Mouse (Mus musculus) frontal cortex, postnatal 14 days (tissue): ENCODE measurements around the gene Igsf6.
A peak's percentile ranks its signal among the peaks of the same experiment; 100 is the strongest.

Experiments used
- DNase-seq, 2 experiments: peaks; one replicate each; pipeline ENCODE4 v3.0.0; 2022; ENCODE audit warnings: low spot score in 2 of 2

The Igsf6 gene

DNA sequence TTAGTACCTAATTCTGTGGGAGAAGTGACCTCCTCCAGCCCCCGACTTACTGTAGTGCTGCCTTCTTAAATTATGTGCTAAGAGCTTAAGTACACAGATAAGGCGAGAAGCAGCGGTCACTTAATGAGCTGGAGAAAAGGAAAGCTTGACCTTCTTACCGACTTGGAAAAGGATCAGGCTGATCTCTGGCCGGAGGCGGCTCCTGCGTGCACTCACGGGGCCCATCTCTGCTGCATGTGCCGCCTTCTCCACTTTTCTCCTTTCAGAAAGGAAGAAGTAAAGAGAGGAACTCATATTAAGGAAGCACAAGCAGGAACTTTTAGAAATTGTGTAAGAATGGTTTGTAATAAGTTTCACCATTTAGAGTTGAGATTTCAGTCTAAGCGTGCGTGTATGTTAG, at the start of gene Igsf6:
Gene Igsf6 (minus strand): TSS at position 292 of the 400 bp plus-strand sequence.
- DNase-seq = no peak

DNA sequence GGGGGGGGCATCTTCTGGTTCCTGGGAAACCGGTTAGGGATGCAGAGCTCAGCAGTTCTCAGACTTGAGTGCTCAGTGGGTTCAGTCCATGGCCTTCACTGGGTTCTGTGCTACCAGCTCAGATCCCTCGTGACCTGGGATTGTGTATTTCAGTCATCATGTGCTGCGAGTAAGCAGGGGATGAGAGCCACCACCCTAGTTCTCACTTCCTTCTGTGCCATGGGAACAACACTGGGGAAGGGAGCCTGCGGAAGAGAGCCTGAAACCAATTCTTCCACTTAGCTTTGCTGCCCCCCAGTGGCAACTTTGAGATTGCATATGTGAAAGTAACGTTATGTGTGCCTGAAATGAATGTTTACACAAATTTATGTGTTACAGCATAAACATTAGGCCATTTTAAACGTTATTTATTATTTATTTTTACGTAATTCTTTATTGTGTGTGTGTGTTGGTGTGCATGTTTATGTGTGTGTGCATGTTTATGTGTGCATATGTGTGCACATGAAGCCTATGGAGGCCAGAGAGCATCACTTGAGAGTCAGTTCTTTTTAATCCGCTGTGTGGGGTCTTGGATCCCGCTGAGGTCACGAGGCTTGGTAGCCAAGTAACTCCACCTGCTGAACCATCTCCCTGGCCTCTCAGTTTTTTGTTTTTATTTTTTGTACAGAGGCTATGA, 45.9 kb upstream of the Igsf6 start:
- DNase-seq = peak; percentile 51 to 89

DNA sequence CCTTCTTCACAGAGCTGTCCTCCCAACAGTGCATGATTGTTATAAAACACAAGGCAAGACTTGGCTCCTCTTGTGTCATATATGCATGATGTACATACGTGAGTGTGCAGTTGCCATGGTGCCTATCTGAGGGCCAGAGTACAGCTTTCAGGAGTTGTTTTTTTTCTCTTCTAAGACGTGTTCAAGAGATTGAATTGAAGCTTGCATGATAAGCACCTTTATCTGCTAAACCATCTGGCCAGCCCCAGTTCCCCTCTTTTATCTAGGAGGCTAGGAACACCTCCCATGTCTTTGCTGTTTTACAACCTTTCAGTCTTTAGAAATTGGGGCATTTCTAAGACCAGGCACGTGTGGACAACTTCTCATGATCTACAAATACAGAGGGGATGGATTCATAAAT, 37.4 kb upstream of the Igsf6 start:
- DNase-seq = no peak

DNA sequence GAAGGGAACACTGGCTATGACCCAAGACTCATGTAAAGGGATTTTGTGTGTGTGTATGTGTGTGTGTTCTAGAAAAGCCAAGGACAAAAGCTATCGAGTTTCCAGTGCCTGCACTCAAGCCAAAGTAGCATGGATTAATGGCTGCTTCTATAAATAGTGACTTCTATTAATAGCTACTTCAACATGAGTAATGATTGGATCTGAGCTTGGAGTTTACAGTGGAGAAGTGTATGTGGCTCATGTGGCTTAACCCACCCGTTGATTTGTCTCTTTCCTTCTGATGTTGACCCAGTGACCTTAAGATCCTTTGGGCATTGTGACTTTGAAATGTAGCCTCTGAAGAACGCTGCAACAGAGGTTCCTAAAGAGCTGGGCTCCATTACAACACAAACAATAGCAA, 36.9 kb upstream of the Igsf6 start:
- no peak for DNase-seq

DNA sequence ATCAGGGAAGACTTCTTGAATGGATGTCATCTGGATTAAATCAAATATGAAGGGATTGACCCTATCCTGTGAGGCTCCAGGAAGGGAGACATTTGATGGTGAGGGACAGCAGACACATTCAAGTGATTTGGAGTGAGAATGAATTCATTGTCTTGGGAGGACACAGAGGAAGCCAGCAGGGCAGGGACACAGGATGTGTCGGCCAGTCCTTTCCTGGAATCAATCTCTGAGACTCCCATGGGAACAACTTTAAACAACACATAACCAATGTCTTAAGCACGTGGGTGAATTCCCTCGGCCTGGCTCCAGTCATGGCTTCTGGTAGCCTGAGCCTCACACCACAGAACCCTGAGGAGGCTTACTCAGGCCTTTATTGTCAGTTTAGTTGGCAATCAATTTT, 33.5 kb upstream of the Igsf6 start:
- no peak for DNase-seq

DNA sequence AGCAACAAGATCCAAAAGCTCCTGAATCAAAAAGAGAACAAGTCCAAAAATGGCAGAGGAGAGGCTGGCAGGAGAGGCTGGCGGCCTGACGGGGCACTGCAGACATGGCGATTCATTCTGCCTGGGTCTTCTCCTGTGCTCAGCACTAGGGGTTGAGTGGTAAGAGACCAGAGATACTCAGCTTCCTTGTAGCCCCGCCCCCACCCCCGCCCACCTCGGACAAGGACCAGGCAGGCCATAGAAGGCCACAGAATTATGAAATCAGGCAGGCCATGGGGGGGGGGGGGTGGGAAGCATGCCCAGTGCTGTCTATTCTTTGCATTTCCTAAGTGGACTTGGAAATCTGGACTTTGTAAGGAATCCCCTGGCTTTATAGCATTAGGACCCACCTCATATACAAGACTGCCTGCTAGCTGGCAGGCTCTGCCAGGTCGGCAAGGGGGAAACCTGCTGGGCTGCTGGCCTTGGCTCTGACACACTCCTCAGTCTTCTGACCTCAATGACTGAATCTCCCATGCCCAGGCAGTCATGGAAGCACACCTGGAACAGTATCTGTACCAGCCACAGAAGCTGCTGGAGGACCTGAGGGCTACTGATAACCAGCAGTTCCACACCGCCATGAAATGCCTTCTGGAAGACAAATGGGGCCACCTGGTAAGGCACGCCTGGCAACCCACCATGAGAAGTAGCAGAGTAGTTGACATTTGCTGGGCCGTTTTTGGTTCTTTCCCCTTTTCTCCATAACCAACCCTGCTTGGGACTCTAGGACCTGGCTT, 24.4 kb upstream of the Igsf6 start:
- DNase-seq = no peak

GRCm38 (mm10) chr7:121093026-121093425, 18.7 kb upstream of the Igsf6 start:
- DNase-seq = no peak

- no peak for DNase-seq
These were observed 16.4 kb upstream of the Igsf6 start for GRCm38 (mm10) chr7:121090748-121091147.

GRCm38 (mm10) chr7:121088745-121089144, 14.4 kb upstream of the Igsf6 start:
- no peak for DNase-seq

DNA sequence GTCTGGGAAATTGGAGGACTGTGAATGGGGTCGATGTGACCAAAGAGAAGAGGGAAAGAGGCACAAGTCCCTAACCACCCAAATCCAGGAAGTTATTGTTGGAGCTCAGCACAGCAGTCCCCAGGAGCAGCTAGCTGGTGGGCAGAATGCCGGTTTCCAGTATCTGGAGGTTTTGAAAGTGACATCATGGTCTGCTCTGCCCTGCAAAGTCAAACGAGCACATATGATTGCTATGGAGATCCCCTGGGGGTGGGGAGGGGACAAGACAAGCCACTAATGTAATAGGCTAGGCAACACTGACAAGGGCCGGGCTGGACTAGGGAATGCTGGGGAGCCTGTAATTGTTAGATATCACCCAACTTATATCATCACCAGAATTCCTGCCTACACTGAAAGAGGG, 11.1 kb upstream of the Igsf6 start:
- no peak for DNase-seq

DNA sequence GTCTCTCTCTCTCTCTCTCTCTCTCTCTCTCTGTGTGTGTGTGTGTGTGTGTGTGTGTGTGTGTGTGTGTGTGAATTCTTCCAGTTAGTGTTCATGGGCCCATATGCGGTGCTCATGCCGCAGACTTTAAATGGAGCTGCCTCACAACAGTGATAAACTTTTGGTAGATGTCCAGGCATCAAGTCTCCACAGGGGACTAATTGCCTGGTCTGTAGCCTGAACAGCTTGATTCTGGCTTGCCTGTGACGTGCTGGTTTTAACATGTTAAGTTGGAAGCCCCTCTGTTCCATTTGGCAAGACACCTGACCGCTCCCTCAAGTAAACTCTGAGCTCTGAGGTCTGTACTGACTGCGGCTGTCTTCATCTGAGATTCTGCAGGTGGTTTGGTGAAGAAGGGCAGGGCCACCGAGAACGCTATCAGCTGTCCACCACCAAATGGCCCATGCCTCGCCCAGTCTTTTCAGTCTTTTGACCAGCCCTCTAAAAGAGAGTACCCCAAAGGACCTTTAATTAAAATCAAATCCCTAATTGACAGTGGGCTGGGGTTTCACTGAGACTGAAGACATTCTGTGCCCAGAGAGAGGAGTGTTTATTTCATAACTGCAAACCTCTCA, 10.6 kb upstream of the Igsf6 start:
- no peak for DNase-seq

- DNase-seq = no peak
These were observed 8.7 kb upstream of the Igsf6 start for GRCm38 (mm10) chr7:121082949-121083513.

- no peak for DNase-seq
These were observed 7.4 kb upstream of the Igsf6 start for GRCm38 (mm10) chr7:121081816-121082215.

- DNase-seq = no peak
These were observed 7.0 kb upstream of the Igsf6 start, which contains the start of gene Otoa for GRCm38 (mm10) chr7:121081350-121081749. Gene Otoa (plus strand): TSS chr7:121081650.

DNA sequence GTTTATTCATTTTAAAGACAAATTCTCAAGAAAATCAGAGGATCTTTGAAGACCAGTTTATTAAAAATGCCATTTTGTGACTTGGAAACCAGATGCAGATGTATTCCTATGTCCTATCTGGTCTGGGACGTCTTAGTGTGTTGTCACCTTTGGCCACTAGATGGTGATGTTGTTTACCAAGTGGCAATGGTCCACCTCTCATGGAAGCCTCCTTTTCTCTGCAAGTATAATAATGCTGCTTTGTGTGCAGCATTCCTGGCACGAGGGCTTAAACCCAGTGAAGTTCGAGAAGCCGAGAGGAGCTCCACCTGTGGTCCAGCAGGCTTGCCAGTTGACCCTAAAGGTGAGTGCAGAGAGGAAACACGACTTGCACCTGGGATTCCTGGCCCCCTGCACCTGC, 3.5 kb upstream of the Igsf6 start:
- DNase-seq = peak; percentile 34 to 69

DNA sequence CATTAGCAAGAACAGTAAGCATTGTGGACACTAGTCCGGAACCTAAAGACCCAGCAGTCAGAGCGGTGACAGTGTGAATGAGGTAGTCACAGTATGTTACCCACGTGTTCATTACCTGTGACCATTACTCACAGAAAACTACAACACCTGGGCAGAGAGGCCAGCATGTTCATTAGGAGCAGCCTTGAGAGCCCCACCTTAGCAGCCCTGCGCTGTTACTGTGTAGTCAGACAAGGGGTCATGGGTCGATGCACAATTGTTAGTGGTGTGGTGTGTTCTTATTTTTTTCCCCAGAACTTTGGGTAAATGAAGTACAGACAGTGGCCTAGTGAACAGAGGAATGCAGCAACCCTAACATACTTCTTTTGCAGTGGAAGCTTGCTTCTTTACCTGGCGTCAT, 2.9 kb upstream of the Igsf6 start:
- no peak for DNase-seq

DNA sequence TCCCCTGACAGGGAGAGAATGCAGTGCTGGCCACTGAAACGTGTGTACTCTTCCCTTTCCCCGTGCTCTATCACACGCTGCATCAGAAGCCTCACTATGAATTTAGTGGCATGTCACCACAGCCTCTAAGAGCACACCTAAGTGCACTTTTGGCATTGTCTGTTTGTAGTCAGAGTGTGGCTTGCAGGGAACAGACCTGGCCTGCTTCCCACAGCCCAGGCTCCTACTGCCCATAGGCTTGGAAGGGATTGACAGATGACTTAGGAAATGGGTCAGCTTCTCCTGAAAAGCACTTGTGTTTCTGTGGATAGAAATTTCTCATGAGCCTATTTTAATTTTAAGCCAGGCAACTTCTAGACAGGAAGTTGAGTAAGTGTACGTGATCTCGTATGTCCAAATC, 1.0 kb upstream of the Igsf6 start:
- DNase-seq = no peak

DNA sequence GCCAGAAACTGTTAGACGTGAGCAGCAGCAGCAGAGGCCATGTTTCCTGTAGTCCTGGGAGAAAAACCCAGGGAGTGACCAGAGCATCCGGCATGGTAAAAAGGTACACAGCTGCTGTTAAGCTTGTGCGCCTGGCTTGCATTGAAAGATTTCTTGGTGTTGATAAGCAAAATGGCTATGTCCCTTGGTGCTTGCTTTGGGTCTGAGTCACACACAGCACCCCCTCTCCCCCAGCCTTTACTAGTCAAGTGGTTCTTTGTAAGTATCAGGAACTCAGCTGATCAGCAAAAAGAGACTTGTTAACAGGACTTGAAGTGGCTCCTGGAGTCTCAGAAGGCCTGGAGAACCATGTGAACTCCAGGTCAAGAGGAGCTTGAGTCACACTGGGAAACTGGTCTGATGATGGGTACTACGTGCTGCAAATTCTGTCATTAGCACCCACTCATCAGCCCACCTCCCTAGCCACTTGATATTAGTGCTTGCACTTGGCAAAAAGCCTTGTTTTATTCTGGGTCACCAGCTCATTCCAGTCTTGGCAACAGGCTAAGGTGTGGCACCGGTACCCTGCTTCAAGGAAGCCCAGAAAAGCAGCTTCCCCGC, 529 bp upstream of the Igsf6 start:
- no peak for DNase-seq

- DNase-seq = no peak
These were observed 1.9 kb downstream of the Igsf6 start for GRCm38 (mm10) chr7:121072506-121072905.

- DNase-seq = no peak
These were observed 3.1 kb downstream of the Igsf6 start for GRCm38 (mm10) chr7:121071276-121071675.

GRCm38 (mm10) chr7:121064309-121064708, 10.1 kb downstream of the Igsf6 start:
- DNase-seq = no peak
